ENCODE assay signal across 27 mouse cellular contexts in genomic region chr15:94480792-94481191, GRCm38 (mm10). TPM values are rescaled to one million over a fixed set of nuclear protein-coding genes. Genes with fewer than 3 reads are reported as not detected.
"Had no signal": no experiment of that assay in that cellular context is flagged by ENCODE, and none has a peak within 500 bp of the region (broad histone marks: within the 10 kb centered on the region; RNA-seq: fewer than 3 reads in every experiment).

No protein-coding gene starts in this region.

- H3K4me3 ChIP-seq: heart, embryonic 10.5 days; heart, embryonic 12.5 days; hindbrain, embryonic 10.5 days; hindbrain, embryonic 12.5 days; intestine, embryonic 15.5 days; layer of hippocampus, adult 2 months; left cerebral cortex, adult 2 months; limb, embryonic 10.5 days; limb, embryonic 12.5 days had no signal

- H3K9ac ChIP-seq: heart, embryonic 12.5 days; hindbrain, embryonic 12.5 days; hindbrain, embryonic 14.5 days; intestine, embryonic 15.5 days; limb, embryonic 12.5 days; liver, embryonic 14.5 days had no signal

- H3K4me2 ChIP-seq: heart, embryonic 12.5 days; hindbrain, embryonic 12.5 days; hindbrain, embryonic 14.5 days; intestine, embryonic 15.5 days; limb, embryonic 12.5 days; liver, embryonic 11.5 days had no signal

- H3K4me1 ChIP-seq: heart, embryonic 10.5 days; heart, embryonic 12.5 days; intestine, embryonic 15.5 days had no signal

- H3K27ac ChIP-seq: heart, embryonic 10.5 days; hindbrain, embryonic 10.5 days; hindbrain, embryonic 12.5 days; hindbrain, embryonic 14.5 days; intestine, embryonic 15.5 days; layer of hippocampus, adult 2 months; left cerebral cortex, adult 2 months; limb, embryonic 10.5 days; limb, embryonic 12.5 days; liver, embryonic 14.5 days had no signal

- ATAC-seq: hindbrain, embryonic 16.5 days; inflammation-experienced regulatory T-cells, adult 6 months; intestine, embryonic 15.5 days; intestine, postnatal 0 days had no signal

- H3K36me3 ChIP-seq: heart, embryonic 10.5 days; heart, embryonic 12.5 days; hindbrain, embryonic 10.5 days; hindbrain, embryonic 12.5 days; intestine, embryonic 15.5 days; limb, embryonic 10.5 days; limb, embryonic 12.5 days had no signal

- H3K27me3 ChIP-seq: heart, embryonic 12.5 days; hindbrain, embryonic 12.5 days; intestine, embryonic 15.5 days; limb, embryonic 12.5 days had no signal

- H3K9me3 ChIP-seq: heart, embryonic 10.5 days; heart, embryonic 12.5 days; hindbrain, embryonic 10.5 days; hindbrain, embryonic 12.5 days; intestine, embryonic 15.5 days; limb, embryonic 10.5 days; limb, embryonic 12.5 days had no signal

- DNase-seq: gastrocnemius, postnatal 14 days; gastrocnemius, postnatal 36 days; heart, adult 18-20 months; heart, postnatal 10 days; heart, postnatal 4 days; kidney, adult 18-20 months; kidney, adult 8-10 months; kidney, postnatal 10 days; kidney, postnatal 25 days; kidney, postnatal 4 days; liver had no signal

RNA-seq across cellular contexts. Expression of gene Adamts20, which starts 15.6 kb away (rescaled TPM):
- total RNA-seq: granulocyte monocyte progenitor cell, adult 5-6 weeks had no signal
- polyA plus RNA-seq: inflammation-experienced regulatory T-cells, adult 6 months had no signal
